Mouse (Mus musculus): ENCODE data around the gene Smarcd1.

GRCm38 (mm10) chr15:99653291-99653690 lies 48.6 kb upstream of the Smarcd1 start:
- TF ChIP-seq CTCF (IDR thresholded peaks at IDR 0.05; ENCODE audit: borderline replicate concordance, insufficient read depth, low read length) (no peak), POLR2A (IDR thresholded peaks at IDR 0.05; ENCODE audit: low read depth, low read length) (no peak)

Data from embryonic fibroblast, embryonic 13.5 days (primary cell).